Mouse (Mus musculus) spleen, adult 18-20 months (tissue): Measurements from ENCODE around the gene Gm27029.
"Not testable (repeated sequence)": the region's sequence is repeated elsewhere in the genome, so short reads cannot be mapped to it uniquely, and the experiment has no call there.

ENCODE experiments used
- DNase-seq, 2 experiments: peaks; one replicate each; pipeline ENCODE4 v3.0.0; 2022; ENCODE audit warnings: mixed read lengths in 2 of 2

Gene Gm27029

DNA sequence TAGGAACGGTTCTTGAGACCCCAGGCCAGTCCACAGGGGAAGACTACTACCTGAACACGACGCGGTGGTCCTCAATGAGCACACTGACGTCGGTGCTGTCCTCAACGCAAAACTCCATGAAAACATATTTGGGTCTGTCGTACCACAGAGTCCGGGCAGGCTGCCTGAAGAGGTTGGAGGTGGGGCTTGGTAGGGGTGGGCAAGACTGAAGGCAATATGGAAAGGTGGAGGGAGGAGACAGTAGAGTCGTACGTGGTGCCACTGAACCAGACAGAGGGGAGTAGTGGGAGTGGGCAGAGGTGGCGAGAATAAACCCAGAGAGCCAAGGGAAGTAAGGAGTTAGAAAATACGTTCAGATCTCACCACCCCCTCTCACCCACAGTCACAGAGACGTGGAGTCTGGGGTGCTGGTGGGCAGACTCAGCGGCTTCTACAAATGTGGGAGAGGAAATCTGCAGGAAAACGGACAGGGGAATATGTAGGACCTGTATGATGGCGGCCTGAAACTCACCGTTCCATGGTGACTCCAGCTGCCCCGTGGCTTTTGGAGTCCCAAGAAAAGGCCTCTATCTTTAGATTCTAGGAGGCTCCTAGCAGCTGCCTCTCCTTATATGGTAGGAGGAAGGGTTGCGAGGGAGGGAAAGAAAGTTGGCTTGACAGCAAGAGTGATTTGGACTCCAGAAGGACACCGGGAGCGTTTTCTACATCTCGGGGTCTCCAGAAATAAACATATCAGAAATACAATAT is at the start of gene Gm27029:
Gm27029 (minus strand) TSS at position 692 of the 747 bp plus-strand sequence.
- DNase-seq: no peak

DNA sequence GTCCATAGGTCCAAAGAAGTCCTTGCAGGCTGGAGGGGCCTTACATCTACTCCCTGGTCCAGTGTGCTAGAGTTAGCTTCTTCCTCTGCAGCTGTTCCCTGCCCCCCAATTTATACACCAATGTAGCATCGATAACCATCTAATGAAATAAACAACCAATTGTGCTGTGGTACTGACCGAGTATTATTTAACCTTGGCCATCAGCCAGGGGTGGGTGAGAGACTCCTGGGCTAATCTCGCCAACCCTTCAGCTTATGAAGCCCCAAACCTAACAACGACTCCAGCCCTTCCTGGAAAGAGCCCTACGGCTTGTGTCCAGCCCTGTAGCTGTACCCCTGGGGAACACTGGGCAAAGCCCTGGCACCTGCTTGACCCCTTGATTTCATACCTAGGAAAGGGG is 49.7 kb upstream of the Gm27029 start:
- DNase-seq: no peak

DNA sequence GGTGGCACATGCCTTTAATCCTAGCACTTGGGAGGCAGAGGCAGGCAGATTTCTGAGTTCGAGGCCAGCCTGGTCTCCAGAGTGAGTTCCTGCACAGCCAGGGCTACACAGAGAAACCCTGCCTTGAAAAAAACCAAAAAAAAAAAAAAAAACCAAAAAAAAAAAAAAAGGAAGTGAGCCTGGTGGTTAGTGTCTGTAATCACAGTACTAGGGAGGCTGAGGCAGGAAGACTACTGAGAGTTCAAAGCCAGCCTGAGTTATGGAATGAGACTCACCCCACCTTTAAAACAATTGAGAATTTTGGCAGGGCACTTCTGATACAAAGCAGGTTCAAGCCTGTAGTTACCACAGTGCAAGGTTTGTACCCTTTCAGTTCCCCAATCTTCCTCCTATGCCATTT is 49.1 kb upstream of the Gm27029 start:
- DNase-seq: not testable (repeated sequence)

DNA sequence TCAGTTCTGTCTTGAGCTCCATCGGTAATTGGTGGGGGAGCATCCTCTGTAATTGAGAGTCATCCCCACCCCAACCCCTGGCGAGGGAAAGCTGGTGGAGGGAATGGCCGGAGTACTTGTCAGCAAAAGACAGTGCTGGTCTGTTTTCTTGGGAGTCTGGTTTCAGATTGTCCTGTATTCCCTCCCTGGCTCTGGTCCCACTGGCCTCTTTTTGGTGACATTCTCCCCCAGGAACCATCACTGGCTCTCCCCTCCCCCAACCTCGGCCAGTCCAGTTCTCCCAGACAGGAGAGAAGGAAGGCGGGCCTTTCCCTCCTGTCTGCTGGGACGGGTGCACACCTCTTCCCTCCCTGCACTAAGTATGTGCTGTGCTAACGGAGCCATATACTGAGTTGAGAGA is 47.7 kb upstream of the Gm27029 start:
- no peak for DNase-seq

DNA sequence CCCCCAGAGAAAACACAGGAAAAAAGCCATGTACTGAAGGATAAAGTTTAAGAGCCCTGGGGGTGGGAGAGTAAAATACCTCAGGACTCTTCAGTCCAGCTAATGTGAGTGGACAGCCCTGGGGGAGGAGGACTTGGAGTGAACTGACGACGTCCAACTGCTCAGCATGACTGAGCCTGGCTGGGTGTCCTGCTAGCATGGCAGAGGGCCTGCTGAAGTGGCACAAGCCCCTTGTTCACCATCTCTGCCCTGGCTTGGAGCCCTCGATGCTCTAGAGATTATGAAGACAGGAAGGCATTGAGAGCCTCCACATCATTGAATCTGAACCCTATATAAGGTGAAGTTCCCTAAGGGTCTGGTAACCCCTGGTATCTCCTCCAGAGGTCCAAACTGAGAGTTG is 47.3 kb upstream of the Gm27029 start:
- no peak for DNase-seq

DNA sequence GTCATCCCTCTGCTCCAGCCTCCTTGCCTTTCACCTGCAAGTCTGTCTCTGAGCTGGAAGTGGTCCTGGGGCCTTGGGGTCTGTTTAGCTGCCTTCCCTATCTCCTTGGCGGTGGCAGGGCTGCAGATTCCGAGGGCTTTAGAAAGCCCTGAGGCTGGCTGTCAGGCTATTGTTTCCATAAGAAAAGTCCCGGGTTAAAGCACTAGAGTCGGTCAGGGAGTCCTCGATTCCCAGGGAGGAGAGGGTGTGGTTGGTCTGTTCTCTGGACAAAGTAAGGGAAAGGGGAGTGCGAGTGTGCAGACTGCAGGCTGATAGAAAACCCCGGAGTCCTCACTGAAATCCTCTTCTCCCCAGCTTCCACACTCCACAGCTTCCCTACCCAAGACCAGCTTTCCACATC is 45.6 kb upstream of the Gm27029 start:
- no peak for DNase-seq

DNA sequence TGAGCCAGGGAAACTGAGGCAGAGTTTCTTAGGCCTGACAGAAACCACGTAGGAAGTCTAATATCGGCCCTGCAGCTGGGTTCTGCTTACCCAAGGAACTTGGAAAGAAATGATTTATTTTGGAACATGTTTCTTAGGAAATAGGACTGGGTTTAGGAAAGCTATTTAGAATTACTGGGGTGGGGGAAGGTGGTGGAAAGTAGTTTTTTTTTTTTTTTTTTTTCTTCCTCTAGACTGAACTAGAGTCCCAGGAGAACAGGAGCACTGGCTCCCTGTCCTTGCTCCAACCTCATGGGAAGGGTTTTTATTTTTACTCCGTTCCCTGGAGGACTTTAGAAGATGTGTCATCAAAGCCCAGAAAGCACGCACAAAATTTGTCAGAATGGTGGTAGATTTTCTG is 44.6 kb upstream of the Gm27029 start:
- no peak for DNase-seq

DNA sequence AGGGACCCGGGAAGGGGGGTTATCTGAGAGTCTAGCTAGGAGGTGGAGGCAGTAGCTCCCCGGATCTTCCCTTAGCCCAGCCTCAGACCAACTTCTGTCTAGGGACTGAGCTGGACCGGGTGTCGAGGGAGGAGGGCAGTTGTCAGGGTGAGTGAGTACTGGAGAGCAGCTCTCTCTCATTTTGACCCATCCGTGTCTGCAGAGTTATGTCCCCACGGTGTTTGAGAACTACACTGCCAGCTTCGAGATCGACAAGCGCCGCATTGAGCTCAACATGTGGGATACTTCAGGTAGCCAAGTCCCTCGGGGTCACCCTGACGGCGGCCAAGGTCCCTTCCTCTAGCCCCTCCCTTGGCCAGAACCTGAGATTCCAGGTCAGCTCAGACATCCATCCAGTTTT is 44.1 kb upstream of the Gm27029 start:
- no peak for DNase-seq

DNA sequence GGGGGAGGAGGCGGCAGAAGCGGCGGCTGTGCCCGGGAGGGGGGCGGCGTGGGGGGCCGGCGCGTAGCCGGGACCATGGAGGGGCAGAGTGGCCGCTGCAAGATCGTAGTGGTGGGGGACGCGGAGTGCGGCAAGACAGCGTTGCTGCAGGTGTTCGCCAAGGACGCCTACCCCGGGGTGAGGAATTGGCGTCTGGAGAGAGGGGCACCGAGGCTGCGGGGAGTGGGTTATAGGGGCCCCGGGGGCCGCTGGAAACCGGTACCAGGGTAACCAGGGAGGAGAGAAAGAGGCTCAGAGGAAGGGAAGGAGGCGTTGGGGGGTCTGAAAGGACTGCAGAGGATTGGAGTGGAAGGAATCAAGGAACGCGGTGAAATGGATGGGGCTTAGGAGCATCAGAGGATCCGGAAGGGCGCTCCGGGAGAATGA is 43.7 kb upstream of the Gm27029 start:
- peak in 1 of 2 experiments; percentile 34 for DNase-seq

DNA sequence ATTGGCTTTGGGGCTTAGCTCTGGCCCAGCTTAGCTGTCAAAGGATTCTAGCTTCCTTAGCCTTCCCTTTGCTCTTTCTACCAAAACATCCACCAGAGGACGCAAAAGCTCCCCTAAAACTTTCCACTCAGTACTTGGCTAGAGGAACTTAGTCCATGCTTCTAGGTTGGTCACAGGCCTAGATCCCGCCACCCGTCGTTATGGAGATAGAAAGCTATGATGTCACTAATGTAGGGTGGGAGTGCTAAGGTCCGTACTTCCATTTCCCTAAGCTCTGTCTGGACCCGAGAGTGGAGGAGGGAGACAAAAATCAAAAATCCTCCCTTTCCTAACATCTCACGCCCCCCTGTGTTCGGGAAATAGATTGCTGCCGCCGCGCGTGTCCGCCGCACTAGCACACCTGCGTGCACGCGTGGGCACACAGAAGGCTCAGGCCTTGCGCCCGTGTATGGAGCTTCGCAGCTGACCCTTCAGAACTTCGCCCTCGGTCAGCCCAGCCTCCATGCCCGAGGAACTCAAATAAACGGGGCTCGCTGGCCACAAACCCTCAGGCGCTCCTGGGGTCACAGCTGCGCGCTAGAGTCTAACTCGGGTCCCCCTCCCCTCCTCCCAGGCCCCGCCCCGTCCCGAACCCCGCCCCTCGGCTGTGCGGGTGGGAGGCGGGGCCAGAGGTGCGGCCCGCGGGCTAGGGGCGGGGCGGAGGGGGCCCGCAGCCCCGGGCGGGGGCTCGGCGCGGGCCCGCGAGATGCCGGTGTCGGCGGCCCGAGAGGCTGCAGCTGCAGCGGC is 43.1 kb upstream of the Gm27029 start:
- peak; percentile 42 to 67 for DNase-seq

DNA sequence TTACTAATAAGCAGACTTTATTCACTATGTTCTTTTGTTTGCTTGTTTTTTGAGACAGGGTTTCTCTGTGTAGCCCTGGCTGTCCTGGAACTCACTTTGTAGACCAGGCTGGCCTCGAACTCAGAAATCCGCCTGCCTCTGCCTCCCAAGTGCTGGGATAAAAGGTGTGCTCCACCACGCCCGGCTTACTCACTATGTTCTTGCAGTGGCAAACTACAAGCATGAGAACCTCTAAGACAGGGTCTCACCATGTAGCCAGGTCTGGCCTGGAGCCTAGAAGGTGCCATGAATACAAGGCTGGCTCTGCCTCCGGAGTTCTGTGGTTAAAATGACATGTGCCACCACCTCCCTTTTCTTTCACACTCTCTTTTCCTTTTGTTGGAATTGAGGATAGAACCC is 42.0 kb upstream of the Gm27029 start:
- not testable (repeated sequence) for DNase-seq

DNA sequence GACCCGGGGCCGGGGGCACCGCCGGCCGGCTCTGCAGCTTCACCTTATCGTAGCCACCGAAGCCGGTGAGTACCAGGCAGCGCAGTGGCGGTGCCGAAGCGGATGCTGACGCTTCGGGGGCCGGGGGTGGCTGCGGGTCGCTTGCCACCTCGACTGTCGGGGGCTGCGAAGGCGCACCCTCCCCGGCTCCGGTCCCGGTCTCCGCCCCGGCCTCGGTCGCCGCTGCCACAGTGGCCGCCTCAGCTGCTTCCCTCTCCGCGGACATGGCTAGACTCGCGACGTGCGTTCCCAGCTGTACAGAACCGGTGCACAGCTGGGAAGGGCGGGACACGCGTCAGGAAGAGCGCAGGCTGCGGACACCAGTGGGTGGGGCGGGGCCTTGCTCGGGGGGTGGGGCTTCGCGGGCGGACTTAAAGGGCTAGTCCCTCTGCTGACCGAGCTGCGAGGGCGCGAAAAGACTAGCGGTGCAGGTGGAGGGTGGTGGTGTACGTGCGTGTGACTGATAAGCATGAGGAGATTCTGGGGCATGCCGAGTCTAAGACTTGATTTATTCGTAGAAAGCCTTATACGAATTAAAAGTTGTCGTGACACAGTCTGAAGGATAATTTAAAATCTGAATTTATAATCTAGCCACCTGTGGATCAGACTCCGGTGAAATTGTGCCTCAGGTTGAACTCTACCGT is 41.4 kb upstream of the Gm27029 start, which contains the start of gene Vat1:
Vat1 (minus strand) TSS at position 362 of the 683 bp plus-strand sequence.
- peak; percentile 55 to 67 for DNase-seq

DNA sequence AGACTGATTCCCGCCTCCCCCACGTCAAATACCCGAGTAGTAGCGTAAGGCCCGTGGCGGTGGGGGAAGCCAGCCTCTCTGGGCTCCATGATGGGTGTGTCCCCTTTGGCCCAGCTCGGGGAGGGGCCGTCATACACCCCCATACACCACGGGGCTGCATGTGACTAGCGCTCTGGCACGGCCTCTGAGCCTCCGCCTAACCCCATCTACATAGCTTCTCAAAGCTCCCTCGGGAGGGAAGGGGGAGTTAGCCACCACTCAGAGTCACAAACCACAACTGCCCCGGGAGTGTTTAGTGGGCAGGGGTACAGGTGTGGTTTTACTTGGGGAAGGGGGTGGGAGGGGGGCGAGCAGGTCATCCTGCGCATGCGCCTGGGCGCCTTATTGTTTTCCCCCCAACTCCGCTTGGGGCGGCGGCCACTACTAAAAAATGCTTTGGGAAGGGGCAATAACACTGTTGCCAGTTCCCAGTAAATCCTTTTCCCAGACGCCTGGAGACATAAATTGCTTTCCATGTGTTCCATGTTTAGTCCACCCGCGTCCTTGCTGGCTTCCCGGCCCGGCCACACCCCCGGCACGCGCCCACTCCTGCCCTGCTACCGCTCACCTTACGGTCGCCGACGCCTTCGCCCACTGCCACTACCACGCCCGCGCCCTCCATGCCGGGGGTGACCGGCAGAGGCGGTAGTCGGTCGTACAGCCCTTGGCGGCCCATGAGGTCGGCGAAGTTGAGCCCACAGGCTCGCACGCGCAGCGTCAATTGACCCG is 40.7 kb upstream of the Gm27029 start:
- DNase-seq: peak; percentile 20 to 40

DNA sequence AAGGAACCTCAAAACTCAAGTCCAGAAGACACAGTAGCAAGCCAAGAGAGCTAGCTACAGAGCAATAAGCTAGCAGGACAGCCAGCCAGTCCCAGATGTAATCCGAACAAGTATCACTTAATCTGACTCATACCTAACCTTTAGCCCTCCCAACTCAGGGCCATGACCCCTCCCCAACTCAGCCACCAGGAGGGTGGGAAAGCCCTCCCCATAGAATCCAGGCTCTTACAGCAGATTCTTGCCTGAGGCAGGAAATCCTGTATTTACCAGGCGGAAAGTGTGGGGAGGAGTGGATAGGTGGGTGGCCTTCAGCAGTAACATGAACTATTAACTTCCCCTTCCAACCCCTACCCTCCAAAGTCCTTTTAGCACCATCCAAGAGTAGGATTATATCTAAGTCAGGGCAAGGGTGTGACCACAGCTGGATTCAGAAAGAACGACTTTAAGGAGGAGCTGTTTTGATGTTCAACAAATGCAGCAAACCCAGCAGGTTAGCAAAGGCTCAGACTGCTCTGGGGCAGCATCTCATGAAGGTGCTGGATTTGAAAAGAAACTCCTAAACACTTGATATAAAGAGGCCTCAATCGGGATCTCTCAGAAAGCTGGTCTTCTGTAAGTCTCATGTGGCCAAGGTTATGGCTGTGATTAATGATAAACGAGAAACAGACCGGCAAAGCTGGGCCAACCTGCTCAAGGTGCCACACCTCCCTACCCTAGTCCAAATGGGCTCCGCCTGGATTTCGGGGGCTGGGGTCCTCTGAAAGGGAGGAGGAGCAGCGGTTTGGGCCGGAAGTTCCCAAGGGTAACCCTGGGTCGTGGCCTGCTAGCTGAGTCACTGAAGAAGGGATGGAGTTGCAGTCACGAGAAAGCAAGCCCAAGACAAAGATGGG is 39.9 kb upstream of the Gm27029 start, which contains the start of gene Rnd2:
Rnd2 (plus strand) TSS at position 789 of the 890 bp plus-strand sequence.
- DNase-seq: no peak

DNA sequence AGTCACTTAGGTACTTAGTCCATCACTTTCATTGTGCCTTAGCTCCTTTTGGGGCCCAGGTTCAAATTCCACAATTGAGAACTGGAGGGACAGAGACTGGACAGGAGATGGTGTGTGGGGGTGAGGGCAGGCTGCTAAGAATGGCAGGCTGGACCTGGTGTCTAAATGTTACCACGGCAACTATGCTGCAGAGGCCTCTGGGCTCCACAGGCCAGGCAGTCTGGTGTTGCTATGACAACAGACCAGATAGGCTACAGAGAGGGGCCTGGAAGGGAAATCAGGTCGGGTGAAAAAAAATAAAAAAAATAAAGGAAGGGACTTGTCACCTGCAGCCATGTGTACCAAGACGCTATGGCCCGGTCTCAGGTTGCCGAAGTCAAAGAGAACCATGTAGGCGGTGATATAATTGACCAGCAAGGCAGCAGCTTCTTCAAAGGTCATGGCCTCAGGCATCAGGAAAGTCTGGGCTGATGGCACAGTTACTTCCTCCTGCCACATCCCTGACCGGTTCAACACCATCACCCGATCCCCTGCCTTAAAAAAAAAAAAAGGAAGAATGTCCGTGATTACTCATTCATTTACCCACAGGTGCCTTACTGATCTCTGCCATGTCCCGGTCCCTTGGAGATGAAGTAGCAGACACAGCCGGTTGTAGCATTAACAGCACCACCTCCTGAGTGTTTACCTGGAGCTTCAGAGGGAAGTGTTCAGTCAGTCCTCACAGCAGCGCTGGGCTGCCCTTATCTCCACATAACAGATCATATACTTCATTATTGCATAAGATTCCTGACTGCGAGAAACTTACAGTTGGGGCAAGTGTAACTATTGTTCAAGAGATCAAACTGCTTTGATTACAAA is 38.2 kb upstream of the Gm27029 start:
- no peak for DNase-seq

DNA sequence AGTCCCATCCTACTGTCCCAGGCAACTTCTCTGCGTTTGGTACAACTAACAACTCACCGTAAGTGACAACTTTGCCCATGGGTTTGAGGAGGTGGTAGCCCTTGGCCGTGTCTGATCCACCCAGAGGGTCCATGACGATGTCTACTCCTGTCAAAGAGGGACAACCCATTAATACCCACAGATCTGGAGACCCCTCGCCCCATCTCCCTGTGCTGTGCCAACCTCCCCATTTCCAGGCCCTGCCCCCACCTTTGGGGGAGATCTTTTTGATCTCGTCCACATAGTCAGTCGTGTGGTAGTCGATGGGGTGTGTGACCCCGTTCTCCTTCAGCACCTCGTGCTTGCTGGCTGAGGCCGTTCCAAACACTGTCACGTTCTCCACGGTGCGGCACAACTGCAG is 37.5 kb upstream of the Gm27029 start:
- DNase-seq: no peak

DNA sequence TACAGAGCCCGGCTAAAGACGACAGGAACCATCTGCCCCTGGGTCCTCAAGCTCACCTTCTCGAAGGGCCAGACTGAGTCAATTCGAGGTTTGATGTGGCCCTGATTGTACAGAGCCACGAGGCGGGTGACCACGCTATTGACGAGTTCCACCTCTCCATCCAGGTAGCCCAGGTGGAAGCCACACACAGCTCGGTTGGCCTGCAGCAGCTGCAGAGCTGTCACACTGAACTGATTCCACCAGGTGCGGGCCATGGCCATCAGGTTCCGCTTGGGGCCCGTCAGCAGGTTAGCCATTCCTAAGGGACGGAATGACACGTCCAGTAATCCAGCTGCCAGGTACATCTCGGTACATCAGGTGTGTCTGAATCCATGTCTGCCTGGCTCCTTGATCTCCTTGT is 35.7 kb upstream of the Gm27029 start:
- no peak for DNase-seq

DNA sequence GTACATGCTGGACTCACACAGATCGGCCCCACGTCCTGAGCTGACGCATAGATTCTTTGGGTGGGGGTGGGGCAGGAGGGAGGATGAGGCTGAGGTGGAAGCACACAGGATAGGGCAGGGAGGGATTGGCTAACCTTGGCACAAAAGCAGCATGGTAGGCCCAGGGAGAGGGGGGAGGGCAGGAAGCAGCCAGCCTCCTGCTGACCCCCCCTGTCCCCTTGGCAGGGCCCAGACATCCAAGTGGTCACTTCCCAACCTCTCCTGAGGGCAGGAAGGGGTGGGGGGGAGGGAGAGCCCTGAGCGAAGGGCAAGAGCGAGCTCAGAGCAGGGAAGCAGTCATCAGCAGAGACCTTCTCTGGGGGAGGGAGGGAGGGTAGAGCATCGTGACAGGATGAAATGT is 35.1 kb upstream of the Gm27029 start:
- no peak for DNase-seq

DNA sequence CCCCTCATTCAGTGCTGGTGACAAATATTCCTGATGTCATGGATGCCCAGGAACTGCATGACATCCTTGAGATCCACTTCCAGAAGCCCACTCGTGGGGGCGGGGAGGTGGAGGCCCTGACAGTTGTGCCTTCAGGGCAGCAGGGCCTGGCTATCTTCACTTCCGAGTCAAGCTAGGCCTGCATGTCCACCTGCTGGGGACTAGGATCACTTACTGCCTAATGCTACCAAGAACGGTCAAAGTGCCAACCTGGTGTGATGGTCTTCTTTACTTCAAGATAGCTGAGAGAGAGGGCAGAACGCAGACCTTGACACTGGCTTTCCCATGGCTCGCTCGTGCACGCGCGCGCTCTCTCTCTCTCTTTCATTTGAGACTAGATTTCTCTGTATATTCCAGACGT is 33.6 kb upstream of the Gm27029 start:
- no peak for DNase-seq

DNA sequence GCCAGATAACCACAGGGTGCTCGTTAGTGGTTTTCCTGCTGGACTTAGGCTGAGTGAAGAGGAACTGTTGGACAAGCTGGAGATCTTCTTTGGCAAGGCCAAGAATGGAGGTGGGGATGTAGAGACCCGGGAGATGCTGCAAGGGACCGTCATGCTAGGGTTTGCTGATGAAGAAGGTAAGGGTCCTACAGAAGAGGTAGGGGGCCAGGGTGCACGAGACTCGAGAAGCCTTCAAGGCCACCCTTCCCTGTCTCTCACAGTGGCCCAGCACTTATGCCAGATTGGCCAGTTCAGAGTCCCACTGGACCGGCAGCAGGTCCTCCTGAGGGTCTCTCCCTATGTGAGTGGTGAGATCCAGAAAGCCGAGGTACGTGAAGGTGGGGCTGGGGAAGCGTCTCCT is 33.0 kb upstream of the Gm27029 start:
- no peak for DNase-seq

DNA sequence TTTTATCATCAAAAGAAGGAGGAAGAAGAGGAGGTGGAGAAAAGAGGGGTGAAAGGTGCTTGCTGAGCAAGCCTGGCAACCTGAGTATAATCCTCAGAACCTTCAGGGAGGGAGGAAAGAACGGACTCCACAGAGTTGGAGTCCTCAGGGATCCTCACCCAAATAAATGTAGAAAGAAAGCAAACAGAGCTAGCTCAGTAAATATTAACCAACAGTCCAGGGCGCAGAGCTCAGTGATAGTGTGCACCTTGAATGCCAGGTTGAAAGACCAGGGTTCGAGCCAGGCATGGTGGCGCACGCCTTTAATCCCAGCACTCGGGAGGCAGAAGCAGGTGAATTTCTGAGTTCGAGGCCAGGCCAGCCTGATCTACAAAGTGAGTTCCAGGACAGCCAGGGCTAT is 31.0 kb upstream of the Gm27029 start:
- DNase-seq: no peak
